Mouse (Mus musculus): ENCODE results near the gene Erc2. TPM values are rescaled to one million over a fixed set of nuclear protein-coding genes. Genes with fewer than 3 reads are reported as not detected.

Gene Erc2
- polyA plus RNA-seq, 1 experiment from 2014 or later = 33.9 TPM

DNA sequence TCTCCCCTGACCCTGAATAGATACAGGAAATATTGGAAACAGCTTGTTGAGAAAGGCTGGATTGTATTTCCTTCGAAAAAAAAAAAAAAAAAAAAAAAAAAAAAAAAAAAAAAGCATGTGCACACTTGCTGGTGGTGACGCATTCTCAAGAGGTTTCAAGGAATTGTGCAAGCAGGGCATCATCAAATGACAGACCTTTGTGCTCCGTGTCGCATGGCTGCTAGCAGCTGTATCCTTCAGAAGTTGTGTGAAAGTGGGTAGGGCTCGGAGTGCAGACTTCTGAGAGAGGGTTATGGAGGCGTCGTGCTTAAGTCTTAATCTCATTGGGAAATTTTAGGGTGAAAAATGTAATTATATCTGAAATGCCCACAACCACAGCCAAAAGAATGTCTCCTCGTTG lies 706.3 kb downstream of the Erc2 start:
- Histone ChIP-seq H3K27me3 (ENCODE audit: control insufficient read depth, insufficient read depth, low read length) (no peaks in the 10 kb centered on the region), H3K36me3 (ENCODE audit: control insufficient read depth, insufficient read depth, low read length) (no peaks in the 10 kb centered on the region), H3K4me3 (ENCODE audit: low read depth, low read length) (no peak overlapping the region), H3K4me1 (replicated peaks; ENCODE audit: control insufficient read depth, insufficient read depth, low read length) (no peaks in the 10 kb centered on the region), H3K27ac (ENCODE audit: low read depth, low read length) (no peak overlapping the region), H3K9ac (ENCODE audit: low read depth, low read length) (no peak overlapping the region), H3K9me3 (ENCODE audit: control insufficient read depth, low read length) (no peaks in the 10 kb centered on the region), H3K4me2 (replicated peaks; ENCODE audit: low read depth, low read length) (no peak overlapping the region)
- WGBS = 63% methylated on average over 8 of the region's 8 CpGs
- no peak for ATAC-seq (ENCODE audit: low FRiP score)
- DNase-seq (ENCODE audit: low spot score) = no peak

DNA sequence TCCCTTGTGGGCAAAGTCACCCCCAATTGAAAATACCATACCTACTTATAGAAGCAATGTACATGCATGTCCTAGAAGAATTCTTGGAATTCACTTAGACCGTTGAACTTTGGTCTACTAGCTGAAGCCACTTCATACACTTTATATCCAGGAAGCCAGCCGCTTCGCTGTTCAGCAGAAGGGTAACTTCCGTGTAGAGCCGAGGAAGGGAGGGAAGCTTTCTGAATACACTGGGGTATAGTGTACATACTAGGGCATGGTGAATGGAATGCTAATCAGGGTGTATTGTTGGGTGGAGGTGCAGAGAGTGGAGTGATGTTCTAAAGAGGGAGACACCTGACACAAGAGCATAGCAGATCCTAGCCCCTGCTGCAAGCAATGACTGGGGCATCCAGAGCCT lies 708.9 kb downstream of the Erc2 start:
- WGBS = 85% methylated on average over 5 of the region's 5 CpGs
- H3K27me3 ChIP-seq (ENCODE audit: control insufficient read depth, insufficient read depth, low read length) = no peaks in the 10 kb centered on the region
- H3K9ac ChIP-seq (ENCODE audit: low read depth, low read length) = no peak overlapping the region
- no peaks in the 10 kb centered on the region for H3K36me3 ChIP-seq (ENCODE audit: control insufficient read depth, insufficient read depth, low read length)
- ATAC-seq (ENCODE audit: low FRiP score) (no peak), DNase-seq (ENCODE audit: low spot score) (no peak)
- H3K4me3 ChIP-seq (ENCODE audit: low read depth, low read length) = no peak overlapping the region
- no peaks in the 10 kb centered on the region for H3K9me3 ChIP-seq (ENCODE audit: control insufficient read depth, low read length)
- no peak overlapping the region for H3K4me2 ChIP-seq (replicated peaks; ENCODE audit: low read depth, low read length)
- no peaks in the 10 kb centered on the region for H3K4me1 ChIP-seq (replicated peaks; ENCODE audit: control insufficient read depth, insufficient read depth, low read length)
- no peak overlapping the region for H3K27ac ChIP-seq (ENCODE audit: low read depth, low read length)

DNA sequence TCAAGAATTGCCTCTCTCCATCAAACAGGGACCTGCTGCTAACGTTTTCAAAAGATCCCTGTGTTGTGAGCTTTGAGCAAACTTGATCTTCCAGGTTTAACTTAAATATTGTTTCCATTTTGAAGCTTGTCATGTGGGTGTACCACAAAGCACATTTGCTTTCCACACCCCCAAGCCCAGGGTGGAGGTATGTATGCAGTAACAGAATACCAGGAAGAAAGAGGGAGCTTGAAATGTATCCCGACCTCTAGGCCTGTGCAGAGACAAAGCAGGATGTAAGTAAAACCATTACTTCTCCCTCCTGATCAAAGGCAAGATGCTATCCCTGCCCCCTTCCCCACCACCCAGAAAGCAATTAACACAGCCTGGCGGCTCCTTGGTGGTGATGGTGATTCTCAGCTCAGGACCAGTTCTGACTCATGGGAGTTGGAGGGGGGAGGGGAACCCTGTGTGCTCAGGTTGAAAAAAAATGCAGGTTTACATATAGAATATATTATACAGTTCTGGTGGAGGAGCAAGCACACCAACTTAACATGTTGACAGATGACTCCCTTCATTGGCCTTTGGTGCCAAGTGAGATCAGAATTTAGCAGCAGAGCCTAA lies 710.2 kb downstream of the Erc2 start:
- Histone ChIP-seq H3K9ac (ENCODE audit: low read depth, low read length) (no peak overlapping the region), H3K27me3 (ENCODE audit: control insufficient read depth, insufficient read depth, low read length) (no peaks in the 10 kb centered on the region), H3K4me3 (ENCODE audit: low read depth, low read length) (no peak overlapping the region), H3K4me2 (replicated peaks; ENCODE audit: low read depth, low read length) (no peak overlapping the region), H3K9me3 (ENCODE audit: control insufficient read depth, low read length) (no peaks in the 10 kb centered on the region), H3K4me1 (replicated peaks; ENCODE audit: control insufficient read depth, insufficient read depth, low read length) (no peaks in the 10 kb centered on the region), H3K27ac (ENCODE audit: low read depth, low read length) (no peak overlapping the region), H3K36me3 (ENCODE audit: control insufficient read depth, insufficient read depth, low read length) (no peaks in the 10 kb centered on the region)
- DNase-seq (ENCODE audit: low spot score) (no peak), ATAC-seq (ENCODE audit: low FRiP score) (no peak)
- WGBS = 38% methylated on average over 3 of the region's 3 CpGs

DNA sequence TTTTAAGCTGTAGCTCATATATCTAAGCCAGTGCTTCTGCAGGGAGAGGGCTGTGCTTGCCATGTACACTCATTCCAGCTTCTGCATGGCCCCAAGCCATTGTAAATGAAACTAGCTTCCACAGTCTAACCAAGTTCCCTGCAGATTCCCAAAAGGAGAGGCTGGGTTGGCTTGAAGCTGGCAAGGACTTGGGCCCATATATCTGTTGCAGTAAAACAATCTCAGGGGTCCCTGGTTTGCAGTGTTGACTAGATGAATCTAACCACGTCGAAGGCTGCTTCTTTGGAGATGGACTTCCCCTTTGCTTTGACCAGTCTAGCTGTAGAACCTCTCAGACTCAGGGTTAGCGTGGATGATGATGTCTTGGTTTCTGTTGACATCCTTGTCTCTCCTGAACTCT lies 716.9 kb downstream of the Erc2 start:
- Histone ChIP-seq H3K9ac (ENCODE audit: low read depth, low read length) (no peak overlapping the region), H3K36me3 (ENCODE audit: control insufficient read depth, insufficient read depth, low read length) (no peaks in the 10 kb centered on the region), H3K4me2 (replicated peaks; ENCODE audit: low read depth, low read length) (no peak overlapping the region), H3K27me3 (ENCODE audit: control insufficient read depth, insufficient read depth, low read length) (no peaks in the 10 kb centered on the region), H3K4me1 (replicated peaks; ENCODE audit: control insufficient read depth, insufficient read depth, low read length) (no peaks in the 10 kb centered on the region), H3K27ac (ENCODE audit: low read depth, low read length) (no peak overlapping the region), H3K4me3 (ENCODE audit: low read depth, low read length) (no peak overlapping the region), H3K9me3 (ENCODE audit: control insufficient read depth, low read length) (no peaks in the 10 kb centered on the region)
- ATAC-seq (ENCODE audit: low FRiP score) (no peak), DNase-seq (ENCODE audit: low spot score) (no peak)
- 93% methylated on average over 3 of the region's 3 CpGs for WGBS

DNA sequence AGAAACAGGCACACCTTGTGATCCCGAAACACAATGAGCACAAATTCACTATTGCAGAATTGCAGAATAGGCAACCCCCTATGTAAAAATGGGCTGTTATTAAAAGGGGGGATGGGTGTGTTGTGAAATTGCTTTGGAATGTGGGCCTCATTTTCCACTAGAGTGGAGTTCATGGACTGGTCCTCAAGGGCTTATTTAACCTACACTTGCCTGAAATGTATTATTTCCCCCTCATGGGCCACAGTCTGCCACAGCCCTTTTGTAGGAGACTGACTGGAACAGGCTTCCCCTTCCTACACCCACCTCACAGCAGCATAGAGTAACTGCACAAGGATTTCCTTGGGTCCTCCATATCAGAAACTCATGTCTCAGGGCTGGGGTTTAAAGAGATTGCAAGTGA lies 726.9 kb downstream of the Erc2 start:
- Histone ChIP-seq H3K4me3 (ENCODE audit: low read depth, low read length) (no peak overlapping the region), H3K4me2 (replicated peaks; ENCODE audit: low read depth, low read length) (no peak overlapping the region), H3K27ac (ENCODE audit: low read depth, low read length) (no peak overlapping the region), H3K27me3 (ENCODE audit: control insufficient read depth, insufficient read depth, low read length) (no peaks in the 10 kb centered on the region), H3K36me3 (ENCODE audit: control insufficient read depth, insufficient read depth, low read length) (no peaks in the 10 kb centered on the region), H3K9me3 (ENCODE audit: control insufficient read depth, low read length) (no peaks in the 10 kb centered on the region), H3K4me1 (replicated peaks; ENCODE audit: control insufficient read depth, insufficient read depth, low read length) (no peaks in the 10 kb centered on the region), H3K9ac (ENCODE audit: low read depth, low read length) (no peak overlapping the region)
- ATAC-seq (ENCODE audit: low FRiP score) (no peak), DNase-seq (ENCODE audit: low spot score) (no peak)
- 86% methylated on average over 1 of the region's 1 CpGs for WGBS

GRCm38 (mm10) chr14:28356031-28356430 lies 733.8 kb downstream of the Erc2 start:
- Histone ChIP-seq H3K27ac (ENCODE audit: low read depth, low read length) (no peak overlapping the region), H3K4me1 (replicated peaks; ENCODE audit: control insufficient read depth, insufficient read depth, low read length) (no peaks in the 10 kb centered on the region), H3K9me3 (ENCODE audit: control insufficient read depth, low read length) (no peaks in the 10 kb centered on the region), H3K4me3 (ENCODE audit: low read depth, low read length) (no peak overlapping the region), H3K9ac (ENCODE audit: low read depth, low read length) (no peak overlapping the region), H3K36me3 (ENCODE audit: control insufficient read depth, insufficient read depth, low read length) (no peaks in the 10 kb centered on the region), H3K27me3 (ENCODE audit: control insufficient read depth, insufficient read depth, low read length) (no peaks in the 10 kb centered on the region), H3K4me2 (replicated peaks; ENCODE audit: low read depth, low read length) (no peak overlapping the region)
- no peak for ATAC-seq (ENCODE audit: low FRiP score)
- DNase-seq (ENCODE audit: low spot score) = no peak

DNA sequence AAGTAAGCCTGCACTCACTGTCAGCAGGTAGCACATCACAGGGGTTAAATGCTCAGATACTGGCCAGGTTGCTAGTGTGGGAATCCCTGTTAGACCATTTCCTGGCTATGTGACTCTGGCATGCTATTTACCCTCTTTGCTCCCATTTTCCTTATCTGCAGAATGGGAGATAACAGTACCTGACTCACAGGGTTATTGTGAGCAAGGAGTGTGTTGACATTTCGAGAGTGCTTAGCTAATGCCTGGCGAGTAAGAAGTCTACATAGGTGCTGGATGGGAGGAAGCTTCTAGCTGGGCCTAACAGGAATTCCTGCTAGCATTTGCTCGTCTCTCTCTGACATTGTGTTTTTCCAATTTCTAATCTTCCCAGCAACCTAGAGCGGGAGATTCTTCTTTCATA lies 737.3 kb downstream of the Erc2 start:
- no peaks in the 10 kb centered on the region for H3K27me3 ChIP-seq (ENCODE audit: control insufficient read depth, insufficient read depth, low read length)
- no peaks in the 10 kb centered on the region for H3K36me3 ChIP-seq (ENCODE audit: control insufficient read depth, insufficient read depth, low read length)
- no peak overlapping the region for H3K9ac ChIP-seq (ENCODE audit: low read depth, low read length)
- ATAC-seq (ENCODE audit: low FRiP score) (no peak), DNase-seq (ENCODE audit: low spot score) (no peak)
- no peaks in the 10 kb centered on the region for H3K4me1 ChIP-seq (replicated peaks; ENCODE audit: control insufficient read depth, insufficient read depth, low read length)
- no peak overlapping the region for H3K27ac ChIP-seq (ENCODE audit: low read depth, low read length)
- no peak overlapping the region for H3K4me3 ChIP-seq (ENCODE audit: low read depth, low read length)
- no peak overlapping the region for H3K4me2 ChIP-seq (replicated peaks; ENCODE audit: low read depth, low read length)
- no peaks in the 10 kb centered on the region for H3K9me3 ChIP-seq (ENCODE audit: control insufficient read depth, low read length)
- WGBS = 78% methylated on average over 4 of the region's 4 CpGs

DNA sequence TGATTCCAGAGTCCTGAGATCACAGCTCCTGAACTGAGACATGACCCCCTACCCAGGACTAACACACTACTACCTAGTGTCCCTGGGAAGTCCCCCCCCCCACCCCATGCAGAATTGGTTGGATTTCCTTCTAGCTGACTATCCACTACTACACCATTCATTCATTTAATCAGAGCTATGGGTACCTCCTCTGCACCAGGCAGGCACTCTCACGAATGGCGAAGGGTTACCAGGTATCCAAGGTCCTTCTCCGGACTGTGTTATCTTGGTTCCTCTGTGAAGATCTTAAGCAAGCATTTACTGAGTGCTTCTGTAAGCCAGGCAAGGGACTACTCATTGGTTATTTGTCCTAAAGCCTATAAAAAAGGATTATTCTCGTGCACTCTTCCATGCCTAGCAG lies 737.8 kb downstream of the Erc2 start:
- Histone ChIP-seq H3K9me3 (ENCODE audit: control insufficient read depth, low read length) (no peaks in the 10 kb centered on the region), H3K4me2 (replicated peaks; ENCODE audit: low read depth, low read length) (no peak overlapping the region), H3K36me3 (ENCODE audit: control insufficient read depth, insufficient read depth, low read length) (no peaks in the 10 kb centered on the region), H3K27ac (ENCODE audit: low read depth, low read length) (no peak overlapping the region), H3K4me3 (ENCODE audit: low read depth, low read length) (no peak overlapping the region), H3K27me3 (ENCODE audit: control insufficient read depth, insufficient read depth, low read length) (no peaks in the 10 kb centered on the region), H3K9ac (ENCODE audit: low read depth, low read length) (no peak overlapping the region), H3K4me1 (replicated peaks; ENCODE audit: control insufficient read depth, insufficient read depth, low read length) (no peaks in the 10 kb centered on the region)
- DNase-seq (ENCODE audit: low spot score) (no peak), ATAC-seq (ENCODE audit: low FRiP score) (no peak)
- WGBS = 93% methylated on average over 4 of the region's 4 CpGs

GRCm38 (mm10) chr14:28362336-28362735 lies 740.1 kb downstream of the Erc2 start:
- Histone ChIP-seq H3K9me3 (ENCODE audit: control insufficient read depth, low read length) (no peaks in the 10 kb centered on the region), H3K4me1 (replicated peaks; ENCODE audit: control insufficient read depth, insufficient read depth, low read length) (no peaks in the 10 kb centered on the region), H3K27me3 (ENCODE audit: control insufficient read depth, insufficient read depth, low read length) (no peaks in the 10 kb centered on the region), H3K27ac (ENCODE audit: low read depth, low read length) (no peak overlapping the region), H3K36me3 (ENCODE audit: control insufficient read depth, insufficient read depth, low read length) (no peaks in the 10 kb centered on the region), H3K9ac (ENCODE audit: low read depth, low read length) (no peak overlapping the region), H3K4me2 (replicated peaks; ENCODE audit: low read depth, low read length) (no peak overlapping the region), H3K4me3 (ENCODE audit: low read depth, low read length) (no peak overlapping the region)
- 75% methylated on average over 4 of the region's 4 CpGs for WGBS
- ATAC-seq (ENCODE audit: low FRiP score) (no peak), DNase-seq (ENCODE audit: low spot score) (no peak)

Measured in hindbrain, embryonic 11.5 days (tissue).